Mouse (Mus musculus) ES-Bruce4 (cell line): ENCODE results near the gene Exo1.

ENCODE experiments used
- CTCF ChIP-seq: IDR thresholded peaks from one replicate; pipeline ENCODE4 v1.8.1; 2011; ENCODE audit warnings: low read depth, low read length
- EP300 ChIP-seq: IDR thresholded peaks from 2 replicates; pipeline ENCODE4 v1.6.1; 2011; ENCODE audit warnings: low read depth, low read length; ENCODE audit not compliant: insufficient read depth
- POLR2A ChIP-seq: IDR thresholded peaks from one replicate; pipeline ENCODE4 v1.8.1; 2011; ENCODE audit warnings: low read length; ENCODE audit not compliant: insufficient read depth

DNA sequence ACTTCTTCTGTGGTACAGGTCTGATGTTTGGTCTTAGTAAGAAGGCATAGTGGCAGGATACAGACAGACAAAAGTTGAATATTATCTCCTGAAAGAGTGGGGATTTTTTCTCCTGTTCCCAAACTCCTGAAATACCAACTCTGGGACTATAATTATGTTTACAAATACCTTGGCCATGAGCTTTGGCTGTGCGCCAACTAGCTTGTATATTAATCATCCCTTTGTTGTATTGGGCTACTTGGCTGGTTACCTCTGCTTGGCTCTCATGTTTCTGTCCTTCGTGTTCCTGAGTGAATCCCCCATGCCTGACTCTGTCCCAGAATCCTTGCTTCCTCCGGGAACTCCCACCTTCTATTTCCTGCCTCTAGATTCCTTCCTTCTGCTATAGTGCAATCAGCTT is 3.0 kb downstream of the Exo1 start:
- TF ChIP-seq EP300 (no peak), POLR2A (no peak), CTCF (no peak)
